Mouse (Mus musculus): ENCODE measurements around the gene Hamp2.

- no peak for TF ChIP-seq POLR2A (IDR thresholded peaks at IDR 0.05; ENCODE audit: insufficient read depth, low read length)
- TF ChIP-seq CTCF (IDR thresholded peaks at IDR 0.05; ENCODE audit: low read depth, low read length), result no peak
These were observed 31.9 kb upstream of the Hamp2 start for GRCm38 (mm10) chr7:30956357-30956751.

All from ES-Bruce4 (cell line).